ENCODE assay signal across 20 mouse cellular contexts in genomic region chr16:21536240-21537005, GRCm38 (mm10).
DNase-seq lines count a peak whose midpoint lies in the region; ATAC-seq and TF ChIP-seq lines count a peak whose summit lies in the region.
"Had no signal": no experiment of that assay in that cellular context is flagged by ENCODE, and none has a peak within 500 bp of the region (broad histone marks: within the 10 kb centered on the region; RNA-seq: fewer than 3 reads in every experiment).

No protein-coding gene starts in this region.

- TF ChIP-seq CTCF in kidney, adult 2 months (conservative IDR thresholded peaks at IDR 0.05; ENCODE audit: insufficient read depth, insufficient read length, low read depth, low read length), result no peak

- no peak for DNase-seq in heart, adult 9 months (ENCODE audit: low spot score in 2 of 2)
- peak; percentile 78 for DNase-seq in kidney, adult 2 months
- peak; percentile 24 for DNase-seq in retina, postnatal 1 day
- DNase-seq in retina, embryonic 14.5 days (ENCODE audit: low spot score), result no peak
- no peak for DNase-seq in adrenal gland, adult (ENCODE audit: inconsistent age in 2 of 2, low spot score in 1 of 2)
- DNase-seq: adrenal gland, postnatal 14 days; cerebellum, adult 2 months; gastrocnemius, adult 2 months; heart, adult 18-20 months; liver, embryonic 13.5 days; lung, postnatal 36 days; right cerebral cortex, postnatal 14 days; thymus, postnatal 14 days had no signal

- no peaks in the 10 kb centered on the region for H3K27me3 ChIP-seq in heart, embryonic 11.5 days (ENCODE audit: control insufficient read depth, insufficient read depth, low read length)
- no peaks in the 10 kb centered on the region for H3K27me3 ChIP-seq in kidney, adult 2 months (replicated peaks; ENCODE audit: control insufficient read depth, insufficient read depth, low read length)
- no peaks in the 10 kb centered on the region for H3K27me3 ChIP-seq in kidney, embryonic 15.5 days
- H3K27me3 ChIP-seq in limb, embryonic 13.5 days, result no peaks in the 10 kb centered on the region
- H3K27me3 ChIP-seq: embryonic facial prominence, embryonic 12.5 days; hindbrain, embryonic 12.5 days; liver, embryonic 13.5 days; neural tube, embryonic 12.5 days; stomach, embryonic 15.5 days had no signal

- no peak overlapping the region for H3K27ac ChIP-seq in heart, embryonic 11.5 days (ENCODE audit: low read depth, low read length)
- peak overlapping the region; percentile 35 for H3K27ac ChIP-seq in kidney, adult 2 months (ENCODE audit: insufficient read depth, low read depth, low read length)
- no peak overlapping the region for H3K27ac ChIP-seq in kidney, embryonic 15.5 days
- peak overlapping the region; percentile 28; the same call in 1 of the 2 replicates for H3K27ac ChIP-seq in limb, embryonic 13.5 days
- H3K27ac ChIP-seq: embryonic facial prominence, embryonic 12.5 days; gastrocnemius, adult 2 months; hindbrain, embryonic 12.5 days; liver, embryonic 13.5 days; neural tube, embryonic 12.5 days; stomach, embryonic 15.5 days had no signal

- no peak overlapping the region for H3K9ac ChIP-seq in heart, embryonic 11.5 days (ENCODE audit: low read depth, low read length)
- no peak overlapping the region for H3K9ac ChIP-seq in kidney, embryonic 15.5 days
- no peak overlapping the region for H3K9ac ChIP-seq in limb, embryonic 13.5 days
- H3K9ac ChIP-seq: embryonic facial prominence, embryonic 12.5 days; hindbrain, embryonic 12.5 days; liver, embryonic 13.5 days; neural tube, embryonic 12.5 days; stomach, embryonic 15.5 days had no signal

- no peak overlapping the region for H3K4me3 ChIP-seq in heart, embryonic 11.5 days (ENCODE audit: low read depth, low read length)
- H3K4me3 ChIP-seq in kidney, adult 2 months (ENCODE audit: insufficient read depth, low read depth, low read length), result no peak overlapping the region
- no peak overlapping the region for H3K4me3 ChIP-seq in kidney, embryonic 15.5 days (replicated peaks)
- H3K4me3 ChIP-seq in limb, embryonic 13.5 days, result no peak overlapping the region
- H3K4me3 ChIP-seq: embryonic facial prominence, embryonic 12.5 days; gastrocnemius, adult 2 months; hindbrain, embryonic 12.5 days; liver, embryonic 13.5 days; neural tube, embryonic 12.5 days; stomach, embryonic 15.5 days had no signal

- no peaks in the 10 kb centered on the region for H3K4me1 ChIP-seq in heart, embryonic 11.5 days (ENCODE audit: control insufficient read depth, insufficient read depth, low read length)
- H3K4me1 ChIP-seq in kidney, adult 2 months (ENCODE audit: control insufficient read depth, insufficient read depth, low read length), result peaks cover 11% of the 10 kb centered on the region
- 0 out of 2 replicates have a peak, but pooled peaks cover 3% of the 10 kb centered on the region for H3K4me1 ChIP-seq in kidney, embryonic 15.5 days
- H3K4me1 ChIP-seq in limb, embryonic 13.5 days, result peaks cover 3% of the 10 kb centered on the region; the same call in 1 of the 2 replicates
- H3K4me1 ChIP-seq: embryonic facial prominence, embryonic 12.5 days; hindbrain, embryonic 12.5 days; neural tube, embryonic 12.5 days; stomach, embryonic 15.5 days had no signal

- no peak for TF ChIP-seq POLR2A in kidney, adult 2 months (IDR thresholded peaks at IDR 0.05; ENCODE audit: low read depth, low read length)

- H3K9me3 ChIP-seq in heart, embryonic 11.5 days (replicated peaks; ENCODE audit: control insufficient read depth, low read length), result no peaks in the 10 kb centered on the region
- H3K9me3 ChIP-seq in kidney, embryonic 15.5 days (replicated peaks), result no peaks in the 10 kb centered on the region
- H3K9me3 ChIP-seq in limb, embryonic 13.5 days, result no peaks in the 10 kb centered on the region
- H3K9me3 ChIP-seq: embryonic facial prominence, embryonic 12.5 days; hindbrain, embryonic 12.5 days; liver, embryonic 13.5 days; neural tube, embryonic 12.5 days; stomach, embryonic 15.5 days had no signal

- WGBS in heart, embryonic 11.5 days (ENCODE audit: insufficient replicate concordance), result 66% methylated on average over 7 of the region's 7 CpGs
- 53% methylated on average over 7 of the region's 7 CpGs for WGBS in kidney, adult 2 months
- WGBS in kidney, embryonic 15.5 days, result 71% methylated on average over 7 of the region's 7 CpGs
- 68% methylated on average over 7 of the region's 7 CpGs for WGBS in limb, embryonic 13.5 days

- H3K4me2 ChIP-seq in heart, embryonic 11.5 days, result no peak overlapping the region
- H3K4me2 ChIP-seq in kidney, embryonic 15.5 days, result no peak overlapping the region
- no peak overlapping the region for H3K4me2 ChIP-seq in limb, embryonic 13.5 days (replicated peaks)
- H3K4me2 ChIP-seq: embryonic facial prominence, embryonic 12.5 days; hindbrain, embryonic 12.5 days; liver, embryonic 13.5 days; neural tube, embryonic 12.5 days; stomach, embryonic 15.5 days had no signal

- peaks cover 4% of the 10 kb centered on the region; the same call in 1 of the 2 replicates for H3K36me3 ChIP-seq in heart, embryonic 11.5 days (ENCODE audit: control insufficient read depth, insufficient read depth, low read length)
- H3K36me3 ChIP-seq in kidney, adult 2 months (ENCODE audit: control insufficient read depth, insufficient read depth, low read length), result no peaks in the 10 kb centered on the region; the same call in 1 of the 2 replicates
- H3K36me3 ChIP-seq in kidney, embryonic 15.5 days, result 0 out of 2 replicates have a peak, but pooled peaks cover 3% of the 10 kb centered on the region
- H3K36me3 ChIP-seq in limb, embryonic 13.5 days, result peaks cover 5% of the 10 kb centered on the region
- H3K36me3 ChIP-seq: embryonic facial prominence, embryonic 12.5 days; liver, embryonic 13.5 days; neural tube, embryonic 12.5 days; stomach, embryonic 15.5 days had no signal

- ATAC-seq in heart, embryonic 11.5 days (replicated peaks; ENCODE audit: insufficient number of reproducible peaks, low FRiP score, low TSS enrichment), result 0 out of 2 replicates have a peak, but pooled peaks have one; percentile 7
- no peak for ATAC-seq in kidney, embryonic 15.5 days (replicated peaks; ENCODE audit: low FRiP score)
- ATAC-seq in limb, embryonic 13.5 days (ENCODE audit: low FRiP score, low read depth), result no peak; the same call in 1 of the 2 replicates

Comparison
In these comparisons a context has a peak if more than half of its experiments do, and no peak if none do; other contexts are left out.
1. H3K27ac ChIP-seq: peak in kidney, adult 2 months (single experiment) and limb, embryonic 13.5 days (single experiment); none in heart, embryonic 11.5 days (single experiment) and kidney, embryonic 15.5 days (single experiment).
2. DNase-seq: peak in kidney, adult 2 months (single experiment) and retina, postnatal 1 day (single experiment); none in heart, adult 9 months (0 of 2), retina, embryonic 14.5 days (single experiment) and adrenal gland, adult (0 of 2).